In the genomic region with DNA sequence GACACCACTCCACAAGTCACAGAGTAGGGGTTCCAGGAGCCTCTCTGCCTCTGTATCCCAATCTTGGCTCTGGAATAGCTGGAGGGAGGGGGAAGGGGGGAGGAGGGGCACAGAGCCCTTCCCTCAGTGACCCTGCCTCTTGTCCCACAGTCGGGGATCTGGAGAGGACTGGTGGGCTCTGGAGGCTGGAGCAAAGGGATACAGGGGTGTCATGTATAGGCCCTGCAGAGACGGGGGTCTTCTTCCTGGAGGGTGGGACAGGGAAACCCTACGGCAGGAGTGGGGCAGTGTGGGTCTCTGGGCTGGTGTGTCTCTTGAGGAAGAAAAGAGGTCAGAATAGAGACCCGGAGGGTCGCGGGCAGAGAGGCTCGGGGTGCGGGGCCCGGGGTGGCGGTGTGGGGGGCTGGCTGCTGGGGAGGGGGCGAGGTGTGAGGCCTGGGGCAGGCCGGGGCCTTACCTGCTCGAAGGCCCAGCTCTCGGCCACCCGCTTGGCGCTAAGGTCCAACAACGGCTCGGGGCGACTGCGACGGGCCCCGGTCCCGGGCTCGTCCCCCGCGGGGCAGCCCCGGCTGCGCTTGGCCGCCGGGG, we compare ENCODE assay signal across 8 mouse cellular contexts. TPM values are rescaled to one million over a fixed set of nuclear protein-coding genes. Genes with fewer than 3 reads are reported as not detected.
A peak's percentile ranks its signal among the peaks of the same experiment; 100 is the strongest.
DNase-seq lines count a peak whose midpoint lies in the region; ATAC-seq and TF ChIP-seq lines count a peak whose summit lies in the region.

No protein-coding gene starts in this region.

- TF ChIP-seq CTCF in E14TG2a.4 (conservative IDR thresholded peaks at IDR 0.05; ENCODE audit: low read length), result no peak

- peak overlapping the region; percentile 88 for H3K4me3 ChIP-seq in E14TG2a.4 (replicated peaks; ENCODE audit: low read length)
- H3K4me3 ChIP-seq in heart, embryonic 12.5 days, result peak overlapping the region; percentile 79
- H3K4me3 ChIP-seq in limb, embryonic 15.5 days, result peak overlapping the region; percentile 93

- WGBS in heart, embryonic 12.5 days, result 1% methylated on average over 30 of the region's 30 CpGs
- under 1% methylated on average over 28 of the region's 30 CpGs for WGBS in limb, embryonic 15.5 days

- peak overlapping the region; percentile 92 for H3K9ac ChIP-seq in heart, embryonic 12.5 days
- H3K9ac ChIP-seq in limb, embryonic 15.5 days, result peak overlapping the region; percentile 96

- H3K36me3 ChIP-seq in E14TG2a.4 (ENCODE audit: insufficient read depth, low read length), result peaks cover 40% of the 10 kb centered on the region
- peaks cover 30% of the 10 kb centered on the region for H3K36me3 ChIP-seq in heart, embryonic 12.5 days
- peaks cover 22% of the 10 kb centered on the region for H3K36me3 ChIP-seq in limb, embryonic 15.5 days
- H3K36me3 ChIP-seq in splenic B cell, adult 2 months (ENCODE audit: control insufficient read depth, insufficient read depth, low read length, poor library complexity, severe bottlenecking), result no peaks in the 10 kb centered on the region

- H3K4me2 ChIP-seq in heart, embryonic 12.5 days, result peak overlapping the region; percentile 86
- peak overlapping the region; percentile 66 for H3K4me2 ChIP-seq in limb, embryonic 15.5 days

- peak; percentile 34 to 38 for DNase-seq in cerebellum, postnatal 25 days
- DNase-seq in cerebellum, postnatal 4 days (ENCODE audit: low spot score in 2 of 2), result no peak
- DNase-seq in splenic B cell, adult 2 months (ENCODE audit: low read depth, low spot score), result peak; percentile 15
- no peak for DNase-seq in lung, postnatal 36 days

- H3K27me3 ChIP-seq in E14TG2a.4 (ENCODE audit: insufficient read depth, low read length), result no peaks in the 10 kb centered on the region
- H3K27me3 ChIP-seq in heart, embryonic 12.5 days (replicated peaks), result no peaks in the 10 kb centered on the region
- no peaks in the 10 kb centered on the region for H3K27me3 ChIP-seq in limb, embryonic 15.5 days
- H3K27me3 ChIP-seq in splenic B cell, adult 2 months (ENCODE audit: control insufficient read depth, insufficient read depth, low read length, poor library complexity, severe bottlenecking), result no peaks in the 10 kb centered on the region

- peak overlapping the region; percentile 53 for H3K27ac ChIP-seq in heart, embryonic 12.5 days (ENCODE audit: poor library complexity, severe bottlenecking)
- peak overlapping the region; percentile 78 for H3K27ac ChIP-seq in limb, embryonic 15.5 days

- ATAC-seq in heart, embryonic 12.5 days (ENCODE audit: insufficient number of reproducible peaks, low FRiP score), result peak; percentile 3
- no peak; the same call in 1 of the 2 replicates for ATAC-seq in limb, embryonic 15.5 days (ENCODE audit: insufficient number of reproducible peaks, low FRiP score, low TSS enrichment, low read depth)
- no peak for ATAC-seq in activated CD4-positive, CD25-positive, alpha-beta regulatory T cell, adult 4 months

- no peaks in the 10 kb centered on the region for H3K9me3 ChIP-seq in E14TG2a.4 (ENCODE audit: low read length)
- no peaks in the 10 kb centered on the region for H3K9me3 ChIP-seq in heart, embryonic 12.5 days (replicated peaks)
- H3K9me3 ChIP-seq in limb, embryonic 15.5 days, result no peaks in the 10 kb centered on the region

- H3K4me1 ChIP-seq in E14TG2a.4 (replicated peaks; ENCODE audit: low read depth, low read length), result peaks cover 58% of the 10 kb centered on the region
- peaks cover 26% of the 10 kb centered on the region for H3K4me1 ChIP-seq in heart, embryonic 12.5 days (replicated peaks)
- peaks cover 29% of the 10 kb centered on the region for H3K4me1 ChIP-seq in limb, embryonic 15.5 days

RNA-seq across cellular contexts. Expression of a gene that starts 0.4 kb away (rescaled TPM):
- polyA plus RNA-seq in heart, embryonic 12.5 days (2016; fragmentation: Nextera tagmentation; extraction: Ambion mirVana), result 12.9 and 13.7 TPM in 2 replicates
- polyA plus RNA-seq in limb, embryonic 15.5 days (2015; fragmentation: Nextera tagmentation; extraction: Ambion mirVana), result 13.5 and 15.1 TPM in 2 replicates
- 1 to 10 TPM; 3.1 to 5.5 TPM for polyA plus RNA-seq in activated CD4-positive, CD25-positive, alpha-beta regulatory T cell, adult 4 months (2017; shearing (Covaris generic))

RNA-seq across cellular contexts. Expression of a gene that starts 13.0 kb away (rescaled TPM):
- polyA plus RNA-seq in heart, embryonic 12.5 days (2016; fragmentation: Nextera tagmentation; extraction: Ambion mirVana), result 281 and 286 TPM in 2 replicates
- polyA plus RNA-seq in limb, embryonic 15.5 days (2015; fragmentation: Nextera tagmentation; extraction: Ambion mirVana), result 309 and 325 TPM in 2 replicates
- polyA plus RNA-seq in activated CD4-positive, CD25-positive, alpha-beta regulatory T cell, adult 4 months (2017; shearing (Covaris generic)), result 100 to 1,000 TPM; 382 to 385 TPM

RNA-seq across cellular contexts. Expression of a gene that starts 20.6 kb away (rescaled TPM):
- 48.2 and 50.9 TPM in 2 replicates for polyA plus RNA-seq in heart, embryonic 12.5 days (2016; fragmentation: Nextera tagmentation; extraction: Ambion mirVana)
- polyA plus RNA-seq in limb, embryonic 15.5 days (2015; fragmentation: Nextera tagmentation; extraction: Ambion mirVana), result 62.0 and 65.5 TPM in 2 replicates
- polyA plus RNA-seq in activated CD4-positive, CD25-positive, alpha-beta regulatory T cell, adult 4 months (2017; shearing (Covaris generic)), result 10 to 100 TPM; 38.1 to 39.4 TPM

RNA-seq across cellular contexts. Expression of a gene that starts 33.7 kb away (rescaled TPM):
- polyA plus RNA-seq in heart, embryonic 12.5 days (2016; fragmentation: Nextera tagmentation; extraction: Ambion mirVana), result 15.8 and 16.1 TPM in 2 replicates
- 18.8 and 20.6 TPM in 2 replicates for polyA plus RNA-seq in limb, embryonic 15.5 days (2015; fragmentation: Nextera tagmentation; extraction: Ambion mirVana)
- polyA plus RNA-seq in activated CD4-positive, CD25-positive, alpha-beta regulatory T cell, adult 4 months (2017; shearing (Covaris generic)), result 10 to 100 TPM; 32.2 to 45.4 TPM

RNA-seq across cellular contexts. Expression of a gene that starts 51.5 kb away (rescaled TPM):
- 1.7 and 3.0 TPM in 2 replicates for polyA plus RNA-seq in heart, embryonic 12.5 days (2016; fragmentation: Nextera tagmentation; extraction: Ambion mirVana)
- polyA plus RNA-seq in limb, embryonic 15.5 days (2015; fragmentation: Nextera tagmentation; extraction: Ambion mirVana), result 1.8 and 3.0 TPM in 2 replicates
- 1 to 10 TPM in 1 of 2 experiments, not detected in 1; 1.1 TPM for polyA plus RNA-seq in activated CD4-positive, CD25-positive, alpha-beta regulatory T cell, adult 4 months (2017; shearing (Covaris generic))

Comparison
In these comparisons a context has a peak if more than half of its experiments do, and no peak if none do; other contexts are left out.
1. DNase-seq: peak in cerebellum, postnatal 25 days (2 of 2) and splenic B cell, adult 2 months (single experiment); none in cerebellum, postnatal 4 days (0 of 2) and lung, postnatal 36 days (single experiment).
2. Peak in every context shown above with its lines, with median percentiles within 50 percentile points of each other: H3K4me3 ChIP-seq.